Mouse (Mus musculus) G1E (cell line): ENCODE data around the gene Slc5a9.

Experiments
- CTCF ChIP-seq: IDR thresholded peaks from 2 replicates; pipeline ENCODE4 v1.5.1; 2012; ENCODE audit warnings: low read depth, low read length, inconsistent platforms, mixed read lengths
- GATA1 ChIP-seq: IDR thresholded peaks from 2 replicates; pipeline ENCODE4 v1.6.1; 2012; ENCODE audit warnings: borderline replicate concordance, low read length, inconsistent platforms, mixed read lengths

DNA sequence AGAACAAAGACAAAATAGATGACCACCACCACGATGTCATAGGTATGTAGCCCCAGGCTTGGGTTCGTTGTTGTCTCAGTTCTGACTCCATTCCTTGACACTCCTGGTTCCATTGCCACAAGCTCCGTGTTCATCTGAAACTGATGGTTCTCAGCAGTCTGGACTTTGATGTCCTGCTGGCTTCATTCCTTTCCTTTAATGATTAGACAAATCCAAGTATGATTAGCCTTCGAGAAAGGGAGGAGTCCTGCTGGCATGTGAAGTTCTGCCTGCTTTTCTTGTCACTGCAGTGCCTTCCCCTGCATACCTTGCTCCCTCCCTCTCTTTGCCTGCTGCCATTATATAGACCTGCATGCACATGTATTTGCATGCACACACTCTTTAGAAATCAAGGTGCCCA lies 4.2 kb downstream of the Slc5a9 start:
- TF ChIP-seq CTCF (no peak), GATA1 (no peak)
